Mouse (Mus musculus) midbrain, embryonic 15.5 days (tissue): ENCODE data around the gene Cp. TPM values are rescaled to one million over a fixed set of nuclear protein-coding genes. Genes with fewer than 3 reads are reported as not detected.
"Not testable (repeated sequence)": the region's sequence is repeated elsewhere in the genome, so short reads cannot be mapped to it uniquely, and the experiment has no call there.

ENCODE experiments used
- ATAC-seq: fragments of 200-750 bp; cut with Nextera tagmentation; replicated peaks from 2 replicates; pipeline ENCODE4 v1.8.0; 2017; ENCODE audit warnings: moderate TSS enrichment
- H3K27ac ChIP-seq: fragments of 300-500 bp; sonication (generic); 2 replicates; pipeline ENCODE4 v1.5.1; 2015; ENCODE audit warnings: mild to moderate bottlenecking, inconsistent platforms
- H3K27me3 ChIP-seq: fragments of 300-500 bp; sonication (generic); replicated peaks from 2 replicates; pipeline ENCODE4 v1.6.1; 2015; ENCODE audit warnings: inconsistent platforms
- H3K36me3 ChIP-seq: fragments of 300-500 bp; sonication (generic); replicated peaks from 2 replicates; pipeline ENCODE4 v1.6.1; 2015; ENCODE audit warnings: inconsistent platforms
- H3K4me1 ChIP-seq: fragments of 300-500 bp; sonication (generic); 2 replicates; pipeline ENCODE4 v1.6.1; 2015; ENCODE audit warnings: inconsistent platforms
- H3K4me2 ChIP-seq: fragments of 300-500 bp; sonication (generic); 2 replicates; pipeline ENCODE4 v1.6.1; 2015; ENCODE audit warnings: inconsistent platforms, mild to moderate bottlenecking, moderate library complexity
- H3K4me3 ChIP-seq: fragments of 300-500 bp; sonication (generic); 2 replicates; pipeline ENCODE4 v1.5.1; 2015; ENCODE audit warnings: mild to moderate bottlenecking, inconsistent platforms
- H3K9ac ChIP-seq: fragments of 300-500 bp; sonication (generic); 2 replicates; pipeline ENCODE4 v1.6.1; 2015; ENCODE audit warnings: mild to moderate bottlenecking, inconsistent platforms
- H3K9me3 ChIP-seq: fragments of 300-500 bp; sonication (generic); 2 replicates; pipeline ENCODE4 v1.6.1; 2016; ENCODE audit warnings: inconsistent platforms
- WGBS: fragments of 180-500 bp; shearing (Covaris S2); methylation state at CpG from one replicate; pipeline ENCODE4 v1.1.7; 2015; ENCODE audit warnings: mixed read lengths; 5-methylcytosine and 5-hydroxymethylcytosine counted together
- polyA plus RNA-seq: library from polyadenylated mRNA; unstranded; fragments of >200 nt; fragmentation: Nextera tagmentation; extraction: Ambion mirVana; gene quantifications from 2 replicates; pipeline ENCODE4 v1.2.1, GENCODE M21; 2015

Gene Cp
- polyA plus RNA-seq, 1 experiment from 2014 or later: 10.6 TPM

DNA sequence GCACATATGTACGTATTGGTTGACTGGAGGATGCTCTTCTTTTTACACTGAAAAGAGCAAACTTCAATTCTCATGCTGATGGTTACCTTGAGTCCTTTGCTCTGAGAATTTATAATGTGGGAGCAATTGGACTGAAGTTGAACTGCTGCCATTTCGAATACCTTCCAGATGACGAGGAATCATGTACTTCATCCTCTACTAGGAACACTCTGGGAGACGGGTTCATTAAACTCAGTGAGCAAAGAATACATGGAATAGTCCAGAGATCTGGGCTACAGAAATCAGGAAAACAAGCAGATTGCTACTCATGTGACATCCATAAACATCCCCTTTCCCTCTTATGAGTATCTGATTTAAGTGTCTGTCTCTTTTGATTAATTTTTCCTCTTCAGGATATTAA is 79.2 kb downstream of the Cp start:
- no peaks in the 10 kb centered on the region for H3K36me3 ChIP-seq
- ATAC-seq: no peak
- no peak overlapping the region for H3K9ac ChIP-seq
- peaks cover 11% of the 10 kb centered on the region for H3K4me1 ChIP-seq
- H3K4me2 ChIP-seq: no peak overlapping the region; the same call in 1 of the 2 replicates
- no peak overlapping the region for H3K4me3 ChIP-seq
- H3K9me3 ChIP-seq: no peaks in the 10 kb centered on the region
- H3K27ac ChIP-seq: no peak overlapping the region
- 84% methylated on average over 4 of the region's 4 CpGs for WGBS
- no peaks in the 10 kb centered on the region for H3K27me3 ChIP-seq

- H3K4me2 ChIP-seq, H3K4me3 ChIP-seq, H3K27me3 ChIP-seq, H3K27ac ChIP-seq, ATAC-seq, H3K9ac ChIP-seq, H3K4me1 ChIP-seq, H3K36me3 ChIP-seq, H3K9me3 ChIP-seq: not testable (repeated sequence)
- WGBS: 95% methylated on average over 7 of the region's 7 CpGs
These were observed 84.6 kb downstream of the Cp start for GRCm38 (mm10) chr3:20041461-20041860.

DNA sequence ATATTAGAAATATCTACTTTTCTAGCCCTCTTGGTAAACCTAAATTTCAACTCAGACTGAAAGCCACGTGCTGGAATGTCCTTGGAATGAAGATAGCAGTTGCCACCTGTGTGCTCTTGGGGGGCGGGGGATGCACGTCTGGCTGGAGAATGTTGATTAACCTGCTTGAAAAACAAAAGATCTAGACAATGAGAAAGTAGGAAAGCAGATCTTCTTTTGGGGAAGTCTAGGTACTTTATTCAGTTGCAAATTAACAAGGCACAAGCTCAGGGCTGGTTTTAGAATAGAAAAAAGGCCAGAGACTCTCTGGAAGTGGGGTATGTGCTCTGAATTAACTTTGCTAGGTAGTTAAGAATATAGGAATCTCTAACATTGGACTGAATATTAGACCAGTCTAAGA is 87.9 kb downstream of the Cp start:
- 64% methylated on average over 3 of the region's 3 CpGs for WGBS
- not testable (repeated sequence) for H3K9ac ChIP-seq, H3K27ac ChIP-seq, H3K4me2 ChIP-seq, H3K36me3 ChIP-seq, H3K4me1 ChIP-seq, H3K9me3 ChIP-seq, H3K4me3 ChIP-seq, H3K27me3 ChIP-seq, ATAC-seq

GRCm38 (mm10) chr3:20057306-20058196 is 100.7 kb downstream of the Cp start, which contains the start of gene Hltf:
Gene Hltf, plus strand, starts transcription at chr3:20057811.
- Histone ChIP-seq H3K27me3 (no peaks in the 10 kb centered on the region), H3K9me3 (no peaks in the 10 kb centered on the region), H3K4me2 (peak within 1 kb of the TSS; percentile 63), H3K27ac (peak within 1 kb of the TSS; percentile 89), H3K36me3 (no peaks in the 10 kb centered on the region; the same call in 1 of the 2 replicates), H3K4me3 (peak within 1 kb of the TSS; percentile 97), H3K9ac (peak within 1 kb of the TSS; percentile 87), H3K4me1 (peaks cover 11% of the 10 kb centered on the region)
- peak; percentile 100 for ATAC-seq
- WGBS: under 1% methylated on average over 54 of the region's 54 CpGs

GRCm38 (mm10) chr3:20058197-20058541 is 101.3 kb downstream of the Cp start:
- Histone ChIP-seq H3K27me3 (no peaks in the 10 kb centered on the region), H3K4me1 (peaks cover 11% of the 10 kb centered on the region), H3K9me3 (no peaks in the 10 kb centered on the region), H3K9ac (peak overlapping the region; percentile 87), H3K36me3 (no peaks in the 10 kb centered on the region; the same call in 1 of the 2 replicates), H3K4me3 (peak overlapping the region; percentile 97), H3K27ac (peak overlapping the region; percentile 89), H3K4me2 (peak overlapping the region; percentile 63)
- 0% methylated on average over 7 of the region's 9 CpGs for WGBS
- peak; percentile 44; the same call in 1 of the 2 replicates for ATAC-seq

Other genes with a start within 250 kb of the Cp start
- 11.0 and 12.6 TPM in 2 replicates for gene Hps3, start 78.3 kb downstream of the Cp start, polyA plus RNA-seq
- gene Hltf, start 100.8 kb downstream of the Cp start, polyA plus RNA-seq: 19.0 and 19.4 TPM in 2 replicates
- 47.3 and 48.5 TPM in 2 replicates for gene Gyg, start 198.3 kb downstream of the Cp start, polyA plus RNA-seq